Mouse (Mus musculus) myocyte (in vitro differentiated cells): Measurements from ENCODE around the gene Bnipl. TPM values are rescaled to one million over a fixed set of nuclear protein-coding genes. Genes with fewer than 3 reads are reported as not detected.

Experiments used
- H3K27me3 ChIP-seq: one replicate; pipeline ENCODE4 v1.6.1; 2011; ENCODE audit not compliant: control insufficient read depth, insufficient read depth, insufficient read length
- H3K36me3 ChIP-seq: one replicate; pipeline ENCODE4 v1.6.1; 2011; ENCODE audit not compliant: control insufficient read depth, insufficient read depth
- H3K4me2 ChIP-seq: one replicate; pipeline ENCODE4 v1.6.1; 2011; ENCODE audit warnings: low read depth, control low read depth
- H3K4me3 ChIP-seq: one replicate; pipeline ENCODE4 v1.5.1; 2011; ENCODE audit warnings: mild to moderate bottlenecking, control low read depth, moderate library complexity
- H3K79me2 ChIP-seq: one replicate; pipeline ENCODE4 v1.6.1; 2011; ENCODE audit not compliant: control insufficient read depth, insufficient read depth
- H3ac ChIP-seq: one replicate; pipeline ENCODE4 v1.6.1; 2011; ENCODE audit not compliant: control insufficient read depth, insufficient read length
- CEBPB ChIP-seq: IDR thresholded peaks from 2 replicates; pipeline ENCODE4 v1.6.1; 2011; ENCODE audit warnings: mild to moderate bottlenecking, moderate library complexity; ENCODE audit not compliant: poor library complexity, insufficient read depth, severe bottlenecking
- E2F4 ChIP-seq: IDR thresholded peaks from one replicate; pipeline ENCODE4 v1.6.1; 2011; ENCODE audit warnings: mild to moderate bottlenecking, control low read depth, moderate library complexity; ENCODE audit not compliant: insufficient read depth
- MAX ChIP-seq: IDR thresholded peaks from one replicate; pipeline ENCODE4 v1.6.1; 2011; ENCODE audit warnings: low read depth, mild to moderate bottlenecking, control low read depth
- MYOD1 ChIP-seq, 3 experiments: IDR thresholded peaks; one replicate each; pipeline ENCODE4 v1.6.1; 2011; ENCODE audit warnings: control low read depth in 2 of 3, low read depth in 2 of 3, mild to moderate bottlenecking in 2 of 3, moderate library complexity in 1 of 3; ENCODE audit not compliant: insufficient read length in 2 of 3, control insufficient read depth in 1 of 3
- MYOG ChIP-seq, 3 experiments: IDR thresholded peaks; one replicate each; pipeline ENCODE4 v1.6.1; 2011; ENCODE audit warnings: control low read depth in 2 of 3, low read depth in 2 of 3, mild to moderate bottlenecking in 2 of 3; ENCODE audit not compliant: insufficient read length in 2 of 3, control insufficient read depth in 1 of 3, insufficient read depth in 1 of 3
- POLR2A ChIP-seq: IDR thresholded peaks from one replicate; pipeline ENCODE4 v1.6.1; 2011; ENCODE audit warnings: low read depth, mild to moderate bottlenecking, control low read depth, moderate library complexity; ENCODE audit not compliant: insufficient read length
- POLR2AphosphoS2 ChIP-seq: IDR thresholded peaks from one replicate; pipeline ENCODE4 v1.6.1; 2011; ENCODE audit warnings: low read depth, control low read depth; ENCODE audit not compliant: insufficient read length
- REST ChIP-seq: IDR thresholded peaks from one replicate; pipeline ENCODE4 v1.6.1; 2011; ENCODE audit warnings: mild to moderate bottlenecking, control low read depth, moderate library complexity; ENCODE audit not compliant: insufficient read depth, insufficient read length
- SRF ChIP-seq: IDR thresholded peaks from one replicate; pipeline ENCODE4 v1.6.1; 2011; ENCODE audit warnings: low read depth; ENCODE audit not compliant: control insufficient read depth, insufficient read length
- TCF12 ChIP-seq: IDR thresholded peaks from one replicate; pipeline ENCODE4 v1.6.1; 2011; ENCODE audit warnings: mild to moderate bottlenecking, control low read depth; ENCODE audit not compliant: poor library complexity, insufficient read depth, severe bottlenecking
- TCF3 ChIP-seq: IDR thresholded peaks from one replicate; pipeline ENCODE4 v1.6.1; 2011; ENCODE audit warnings: low read depth, control low read depth; ENCODE audit not compliant: insufficient read length
- USF1 ChIP-seq: IDR thresholded peaks from one replicate; pipeline ENCODE4 v1.6.1; 2011; ENCODE audit warnings: low read depth, mild to moderate bottlenecking, control low read depth, moderate library complexity
- polyA plus RNA-seq: library from polyadenylated mRNA; unstranded; fragments of >200 nt; fragmentation: generic; extraction: Trizol; gene quantifications from one replicate; pipeline ENCODE4 v1.2.1, GENCODE M21; 2012; ENCODE audit warnings: missing spikeins

Gene Bnipl
- polyA plus RNA-seq, 1 experiment: 0.31 TPM

GRCm38 (mm10) chr3:95194721-95195135 lies 56.3 kb downstream of the Bnipl start:
- Histone ChIP-seq H3K4me2 (peak overlapping the region; percentile 16), H3K4me3 (no peak overlapping the region), H3K36me3 (peaks cover 21% of the 10 kb centered on the region), H3K79me2 (no peaks in the 10 kb centered on the region), H3ac (no peak overlapping the region), H3K27me3 (no peaks in the 10 kb centered on the region)
- TF ChIP-seq MYOD1 (IDR thresholded peaks at IDR 0.05; ENCODE audit: control insufficient read depth in 1 of 3, insufficient read length in 2 of 3, low read depth in 2 of 3) (no peak), CEBPB (no peak), POLR2AphosphoS2 (no peak), TCF3 (no peak), POLR2A (no peak), TCF12 (no peak), MAX (no peak), MYOG (IDR thresholded peaks at IDR 0.05; ENCODE audit: control insufficient read depth in 1 of 3, insufficient read depth in 1 of 3, insufficient read length in 2 of 3, low read depth in 2 of 3) (no peak), USF1 (no peak), REST (no peak), SRF (no peak), E2F4 (no peak)

Other genes with a start within 250 kb of the Bnipl start
- gene Zfp687, start 235.7 kb downstream of the Bnipl start, polyA plus RNA-seq: 11.5 TPM
- gene Psmd4, start 208.6 kb downstream of the Bnipl start, polyA plus RNA-seq: 338 TPM
- 27.3 TPM for gene Pip5k1a, start 144.3 kb downstream of the Bnipl start, polyA plus RNA-seq
- gene Vps72, start 140.2 kb downstream of the Bnipl start, polyA plus RNA-seq: 85.6 TPM
- gene Tmod4, start 126.7 kb downstream of the Bnipl start, polyA plus RNA-seq: 2.5 TPM
- 30.6 TPM for gene Scnm1, start 117.2 kb downstream of the Bnipl start, polyA plus RNA-seq
- 7.0 TPM for gene Lysmd1, start 117.1 kb downstream of the Bnipl start, polyA plus RNA-seq
- gene Tnfaip8l2, start 108.8 kb downstream of the Bnipl start, polyA plus RNA-seq: 0.22 TPM
- gene Sema6c, start 90.7 kb downstream of the Bnipl start, polyA plus RNA-seq: 29.0 TPM
- 3.3 TPM for gene Gabpb2, start 33.3 kb downstream of the Bnipl start, polyA plus RNA-seq
- gene Cdc42se1, start 22.5 kb downstream of the Bnipl start, polyA plus RNA-seq: 61.5 TPM
- gene Mllt11, start 19.0 kb downstream of the Bnipl start, polyA plus RNA-seq: 51.9 TPM
- 0.04 TPM for gene Gm128, start 9.6 kb downstream of the Bnipl start, polyA plus RNA-seq
- 33.3 TPM for gene Mindy1, start 30.2 kb upstream of the Bnipl start, polyA plus RNA-seq
- gene Prune1, start 30.9 kb upstream of the Bnipl start, polyA plus RNA-seq: 43.1 TPM
- 1.5 TPM for gene Anxa9, start 56.0 kb upstream of the Bnipl start, polyA plus RNA-seq
- 116 TPM for gene Cers2, start 63.6 kb upstream of the Bnipl start, polyA plus RNA-seq
- gene Setdb1, start 106.0 kb upstream of the Bnipl start, polyA plus RNA-seq: 11.5 TPM
- gene 4930558C23Rik, start 151.6 kb upstream of the Bnipl start, polyA plus RNA-seq: not detected
- gene Arnt, start 183.2 kb upstream of the Bnipl start, polyA plus RNA-seq: 20.9 TPM
- gene Ctsk, start 248.1 kb upstream of the Bnipl start, polyA plus RNA-seq: 0.11 TPM